Comparison of ENCODE assay signal across 8 mouse cellular contexts in the genomic region with DNA sequence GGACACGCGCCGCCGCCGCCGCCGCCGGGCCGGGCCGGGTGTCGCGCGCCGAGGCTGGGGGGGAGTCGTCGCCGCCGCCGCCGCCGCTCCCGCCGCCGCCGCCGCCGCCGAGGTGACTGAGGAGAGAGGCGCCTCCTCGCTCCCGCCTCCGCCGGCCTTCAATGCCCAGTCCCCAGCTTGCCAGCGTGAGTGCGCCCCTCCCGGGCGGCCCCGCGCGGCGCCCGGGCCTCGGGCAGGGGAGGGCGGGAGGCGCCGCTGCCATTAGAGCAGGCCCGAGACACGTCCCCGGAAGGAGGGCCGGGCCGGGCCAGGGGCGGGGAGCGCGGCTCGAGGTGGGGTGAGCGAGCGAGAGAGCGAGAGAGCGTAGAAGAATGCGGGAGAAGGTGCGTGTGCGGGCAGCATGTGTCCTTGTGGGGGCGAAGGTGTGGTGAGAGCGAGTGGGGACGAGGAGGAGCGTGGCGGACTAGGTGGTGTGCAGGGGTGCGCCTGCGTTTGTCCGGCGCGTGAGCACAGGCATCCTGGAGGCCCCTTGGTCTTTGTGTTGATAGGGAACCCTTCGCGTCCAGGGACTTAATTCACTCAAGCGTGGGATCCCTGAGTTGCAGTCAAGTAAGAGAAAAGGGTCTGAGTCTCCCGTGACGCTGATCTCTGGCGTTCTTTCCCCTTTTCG. TPM values are rescaled to one million over a fixed set of nuclear protein-coding genes. Genes with fewer than 3 reads are reported as not detected.
A peak's percentile ranks its signal among the peaks of the same experiment; 100 is the strongest.
DNase-seq lines count a peak whose midpoint lies in the region; ATAC-seq lines count a peak whose summit lies in the region.

No protein-coding gene starts in this region.

- H3K27ac ChIP-seq in hindbrain, embryonic 14.5 days = peak overlapping the region; percentile 94

- DNase-seq in Muller cell, postnatal 12 days (ENCODE audit: inconsistent ontology term) = peak; percentile 94
- peak; percentile 72 to 76 for DNase-seq in cerebellum, postnatal 14 days
- peak; percentile 56 to 57 for DNase-seq in frontal cortex, postnatal 36 days (ENCODE audit: low spot score in 2 of 2)
- peak; percentile 59 for DNase-seq in hindbrain, embryonic 14.5 days (ENCODE audit: low spot score)
- peak; percentile 31 to 65 for DNase-seq in left cerebral cortex, adult 18-20 months (ENCODE audit: low spot score in 2 of 2)
- peak; percentile 86 to 91 for DNase-seq in lung, postnatal 4 days
- DNase-seq in retina, embryonic 14.5 days (ENCODE audit: low spot score) = peak; percentile 75
- peak; percentile 81 to 85 for DNase-seq in thymus, postnatal 36 days

- peaks cover 17% of the 10 kb centered on the region for H3K4me1 ChIP-seq in hindbrain, embryonic 14.5 days (replicated peaks; ENCODE audit: control insufficient read depth, insufficient read depth, low read length)

- ATAC-seq in hindbrain, embryonic 14.5 days (ENCODE audit: low FRiP score) = peak; percentile 81

- peak overlapping the region; percentile 85 for H3K9ac ChIP-seq in hindbrain, embryonic 14.5 days

- H3K27me3 ChIP-seq in hindbrain, embryonic 14.5 days (ENCODE audit: control insufficient read depth, insufficient read depth, low read length) = no peaks in the 10 kb centered on the region

- H3K9me3 ChIP-seq in hindbrain, embryonic 14.5 days (ENCODE audit: control insufficient read depth, low read length) = no peaks in the 10 kb centered on the region

- H3K4me2 ChIP-seq in hindbrain, embryonic 14.5 days (replicated peaks) = peak overlapping the region; percentile 85

- H3K4me3 ChIP-seq in hindbrain, embryonic 14.5 days (replicated peaks; ENCODE audit: low read length) = peak overlapping the region; percentile 80

- no peaks in the 10 kb centered on the region for H3K36me3 ChIP-seq in hindbrain, embryonic 14.5 days (replicated peaks; ENCODE audit: control insufficient read depth, insufficient read depth)

- under 1% methylated on average over 48 of the region's 79 CpGs for WGBS in hindbrain, embryonic 14.5 days

RNA-seq across cellular contexts. Expression of a gene that starts 9.5 kb away (rescaled TPM):
- polyA plus RNA-seq in hindbrain, embryonic 14.5 days (2014; fragmentation: Nextera tagmentation; extraction: Ambion mirVana) = 199 and 211 TPM in 2 replicates
- total RNA-seq in left cerebral cortex, adult 18-20 months (2021) = 100 to 1,000 TPM; 137 to 141 TPM

Comparison
In these comparisons a context has a peak if more than half of its experiments do, and no peak if none do; other contexts are left out.
1. Peak in every context shown above with its lines: DNase-seq, ATAC-seq, H3K4me3 ChIP-seq and H3K27ac ChIP-seq.